Mouse (Mus musculus): ENCODE data around the gene Car11. TPM values are rescaled to one million over a fixed set of nuclear protein-coding genes. Genes with fewer than 3 reads are reported as not detected.

Car11 gene
- total RNA-seq, 2 experiments from 2014 or later: 211 to 244 TPM

- Histone ChIP-seq H3K27ac (no peak overlapping the region), H3K4me3 (no peak overlapping the region)
- no peak for TF ChIP-seq CTCF (IDR thresholded peaks at IDR 0.05)
- DNase-seq (ENCODE audit: extremely low spot score in 1 of 2, low spot score in 2 of 2): peak in 1 of 2 experiments; percentile 25
- intact Hi-C loops (cut with DNase I): no loop called here
Observed at GRCm38 (mm10) chr7:45713396-45713795, 13.8 kb downstream of the Car11 start.

- Histone ChIP-seq H3K4me3 (peak overlapping the region; percentile 91), H3K27ac (no peak overlapping the region; the same call in 1 of the 2 replicates)
- intact Hi-C loops (cut with DNase I): no loop called here
- TF ChIP-seq CTCF (IDR thresholded peaks at IDR 0.05): no peak
- DNase-seq (ENCODE audit: extremely low spot score in 1 of 2, low spot score in 2 of 2): no peak
Observed at GRCm38 (mm10) chr7:45713881-45714520, 14.4 kb downstream of the Car11 start.

- TF ChIP-seq CTCF (IDR thresholded peaks at IDR 0.05): no peak
- H3K4me3 ChIP-seq: peak overlapping the region; percentile 91
- H3K27ac ChIP-seq: peak overlapping the region; percentile 86
- DNase-seq (ENCODE audit: extremely low spot score in 1 of 2, low spot score in 2 of 2): no peak
- intact Hi-C loops (cut with DNase I): no loop called here
Observed at GRCm38 (mm10) chr7:45714630-45715089, 15.0 kb downstream of the Car11 start.

GRCm38 (mm10) chr7:45715090-45715708 lies 15.6 kb downstream of the Car11 start, which contains the start of gene Rpl18:
Rpl18 (plus strand) TSS chr7:45715457.
- intact Hi-C loops (cut with DNase I): no loop called here
- TF ChIP-seq CTCF (IDR thresholded peaks at IDR 0.05): no peak; the same call in 1 of the 2 replicates
- H3K4me3 ChIP-seq: peak within 1 kb of the TSS; percentile 91
- peak within 1 kb of the TSS; percentile 86 for H3K27ac ChIP-seq
- DNase-seq (ENCODE audit: extremely low spot score in 1 of 2, low spot score in 2 of 2): peak; percentile 97 to 98

- no peak for DNase-seq (ENCODE audit: extremely low spot score in 1 of 2, low spot score in 2 of 2)
- intact Hi-C loops (cut with DNase I): no loop called here
- Histone ChIP-seq H3K27ac (peak overlapping the region; percentile 75), H3K4me3 (peak overlapping the region; percentile 91)
- no peak for TF ChIP-seq CTCF (IDR thresholded peaks at IDR 0.05)
Observed at GRCm38 (mm10) chr7:45715741-45716459, 16.3 kb downstream of the Car11 start.

GRCm38 (mm10) chr7:45716460-45716857 lies 16.8 kb downstream of the Car11 start:
- intact Hi-C loops (cut with DNase I): no loop called here
- TF ChIP-seq CTCF (IDR thresholded peaks at IDR 0.05): no peak
- H3K27ac ChIP-seq: no peak overlapping the region
- H3K4me3 ChIP-seq: peak overlapping the region; percentile 91; the same call in 1 of the 2 replicates
- DNase-seq (ENCODE audit: extremely low spot score in 1 of 2, low spot score in 2 of 2): no peak

- peak overlapping the region; percentile 98 for H3K27ac ChIP-seq
- intact Hi-C loops (cut with DNase I): no loop called here
- no peak for TF ChIP-seq CTCF (IDR thresholded peaks at IDR 0.05)
- peak in 1 of 2 experiments; percentile 63 for DNase-seq (ENCODE audit: extremely low spot score in 1 of 2, low spot score in 2 of 2)
- peak overlapping the region; percentile 67 for H3K4me3 ChIP-seq
Observed at GRCm38 (mm10) chr7:45716952-45717917, 17.6 kb downstream of the Car11 start.

GRCm38 (mm10) chr7:45717918-45718297 lies 18.3 kb downstream of the Car11 start, which contains the start of gene Sphk2:
Sphk2 (minus strand) TSS chr7:45718002.
- Histone ChIP-seq H3K27ac (peak within 1 kb of the TSS; percentile 98), H3K4me3 (peak within 1 kb of the TSS; percentile 67)
- intact Hi-C loops (cut with DNase I): no loop called here
- no peak; the same call in 1 of the 2 replicates for TF ChIP-seq CTCF (IDR thresholded peaks at IDR 0.05)
- DNase-seq (ENCODE audit: extremely low spot score in 1 of 2, low spot score in 2 of 2): peak; percentile 98

GRCm38 (mm10) chr7:45718331-45718730 lies 18.7 kb downstream of the Car11 start:
- H3K4me3 ChIP-seq: peak overlapping the region; percentile 67
- DNase-seq (ENCODE audit: extremely low spot score in 1 of 2, low spot score in 2 of 2): no peak
- H3K27ac ChIP-seq: peak overlapping the region; percentile 98
- no peak for TF ChIP-seq CTCF (IDR thresholded peaks at IDR 0.05)
- intact Hi-C loops (cut with DNase I): no loop called here

- TF ChIP-seq CTCF (IDR thresholded peaks at IDR 0.05): no peak
- Histone ChIP-seq H3K27ac (no peak overlapping the region), H3K4me3 (peak overlapping the region; percentile 67)
- no peak for DNase-seq (ENCODE audit: extremely low spot score in 1 of 2, low spot score in 2 of 2)
- intact Hi-C loops (cut with DNase I): no loop called here
Observed at GRCm38 (mm10) chr7:45719180-45719579, 19.5 kb downstream of the Car11 start.

All from left cerebral cortex, adult 2 months (tissue).